Mouse (Mus musculus) olfactory bulb, adult 2 months (tissue): ENCODE results near the gene Rad51ap1.

ENCODE experiments used
- CTCF ChIP-seq: fragments of 200-500 bp; IDR thresholded peaks from 2 replicates; pipeline ENCODE4 v1.5.1; 2012; ENCODE audit warnings: low read depth, mild to moderate bottlenecking, low read length, moderate library complexity; ENCODE audit not compliant: insufficient read depth
- POLR2A ChIP-seq: fragments of 200-500 bp; IDR thresholded peaks from 2 replicates; pipeline ENCODE4 v1.6.1; 2012; ENCODE audit warnings: mild to moderate bottlenecking, low read depth, low read length, moderate library complexity; ENCODE audit not compliant: insufficient read depth

- TF ChIP-seq CTCF (no peak), POLR2A (no peak)
Observed at GRCm38 (mm10) chr6:126940451-126940850, 1.1 kb upstream of the Rad51ap1 start.
